Mouse (Mus musculus) right cerebral cortex, adult 2 months (tissue): ENCODE results near the gene Pds5b.
A peak's percentile ranks its signal among the peaks of the same experiment; 100 is the strongest.
"Not testable (repeated sequence)": the region's sequence is repeated elsewhere in the genome, so short reads cannot be mapped to it uniquely, and the experiment has no call there.

ENCODE experiments used
- DNase-seq, 2 experiments: peaks; one replicate each; pipeline ENCODE4 v3.0.0; 2021 to 2022; ENCODE audit warnings: low spot score in 2 of 2

Pds5b gene

GRCm38 (mm10) chr5:150702714-150703113 is 29.2 kb downstream of the Pds5b start:
- peak; percentile 70 to 79 for DNase-seq

- DNase-seq, result not testable (repeated sequence)
Observed at GRCm38 (mm10) chr5:150706651-150707050, 33.1 kb downstream of the Pds5b start.

GRCm38 (mm10) chr5:150707181-150707580 is 33.6 kb downstream of the Pds5b start:
- not testable (repeated sequence) for DNase-seq

GRCm38 (mm10) chr5:150711503-150711902 is 38.0 kb downstream of the Pds5b start:
- DNase-seq, result no peak

- no peak for DNase-seq
Observed at GRCm38 (mm10) chr5:150713431-150713830, 39.9 kb downstream of the Pds5b start.

- DNase-seq, result no peak
Observed at GRCm38 (mm10) chr5:150717775-150718174, 44.2 kb downstream of the Pds5b start.

- no peak for DNase-seq
Observed at GRCm38 (mm10) chr5:150724641-150725040, 51.1 kb downstream of the Pds5b start.

GRCm38 (mm10) chr5:150737028-150737427 is 63.5 kb downstream of the Pds5b start:
- not testable (repeated sequence) for DNase-seq

- DNase-seq, result no peak
Observed at GRCm38 (mm10) chr5:150739311-150739710, 65.8 kb downstream of the Pds5b start.

- no peak for DNase-seq
Observed at GRCm38 (mm10) chr5:150740597-150740996, 67.1 kb downstream of the Pds5b start.

- peak; percentile 20 to 32 for DNase-seq
Observed at GRCm38 (mm10) chr5:150756623-150757022, 83.1 kb downstream of the Pds5b start.

GRCm38 (mm10) chr5:150772403-150772802 is 98.9 kb downstream of the Pds5b start:
- DNase-seq, result no peak

- DNase-seq, result no peak
Observed at GRCm38 (mm10) chr5:150773083-150773482, 99.5 kb downstream of the Pds5b start.

- DNase-seq, result no peak
Observed at GRCm38 (mm10) chr5:150788261-150788660, 114.7 kb downstream of the Pds5b start.

- DNase-seq, result no peak
Observed at GRCm38 (mm10) chr5:150789039-150789438, 115.5 kb downstream of the Pds5b start.

- no peak for DNase-seq
Observed at GRCm38 (mm10) chr5:150794181-150794580, 120.6 kb downstream of the Pds5b start.

- no peak for DNase-seq
Observed at GRCm38 (mm10) chr5:150800056-150800455, 126.5 kb downstream of the Pds5b start.

- no peak for DNase-seq
Observed at GRCm38 (mm10) chr5:150814111-150814990, 140.8 kb downstream of the Pds5b start.

- peak in 1 of 2 experiments; percentile 9 for DNase-seq
Observed at GRCm38 (mm10) chr5:150815400-150815799, 141.9 kb downstream of the Pds5b start.

GRCm38 (mm10) chr5:150816775-150817174 is 143.2 kb downstream of the Pds5b start:
- no peak for DNase-seq

- no peak for DNase-seq
Observed at GRCm38 (mm10) chr5:150818041-150818440, 144.5 kb downstream of the Pds5b start.

GRCm38 (mm10) chr5:150818886-150819285 is 145.3 kb downstream of the Pds5b start:
- DNase-seq, result no peak

- no peak for DNase-seq
Observed at GRCm38 (mm10) chr5:150819520-150819919, 146.0 kb downstream of the Pds5b start.
